Mouse (Mus musculus) neutrophil, adult 83 days (primary cell): ENCODE measurements around the gene Add3. TPM values are rescaled to one million over a fixed set of nuclear protein-coding genes. Genes with fewer than 3 reads are reported as not detected.

Experiments used
- total RNA-seq, 2 experiments: library from RNA; stranded (reverse); gene quantifications; one replicate each; pipeline ENCODE4 v1.2.4; 2023

The Add3 gene
- 100 to 1,000 TPM; 200 to 231 TPM for total RNA-seq

DNA sequence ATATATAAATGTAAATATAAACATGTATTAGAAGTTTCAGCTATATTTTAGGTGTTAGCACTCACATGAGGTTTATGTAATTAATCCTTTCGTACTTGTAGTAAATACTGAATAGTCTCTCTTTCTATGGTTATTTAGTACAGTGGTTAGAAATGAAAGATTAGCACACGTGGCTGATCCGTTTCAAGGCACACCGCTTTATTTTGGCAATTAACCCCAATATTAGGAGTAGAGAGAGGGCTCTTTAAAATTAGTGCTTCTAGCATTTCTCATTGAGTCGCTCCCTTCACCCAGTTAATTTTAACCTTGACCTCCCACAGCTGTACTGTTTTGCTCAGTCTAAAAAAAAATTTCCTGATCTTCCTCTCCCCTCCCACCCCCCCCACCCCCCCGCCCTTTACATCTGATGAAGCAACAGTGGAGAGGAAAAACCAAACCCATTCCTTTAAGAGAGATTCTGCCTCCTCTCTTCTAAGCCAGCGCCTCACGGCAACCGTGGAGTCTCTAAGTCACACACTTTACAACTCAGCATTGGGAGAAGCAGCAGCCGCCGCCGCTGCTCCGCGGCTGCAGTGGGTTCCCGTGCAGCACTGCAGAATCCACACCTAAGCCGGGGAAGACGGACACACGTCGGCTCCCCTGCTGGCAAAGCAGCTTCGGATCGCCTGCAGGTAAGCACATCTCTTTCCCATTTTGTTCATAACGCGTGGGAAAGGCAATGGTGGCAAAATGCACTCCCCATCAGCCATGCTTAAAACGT, at the start of gene Add3:
TSS of gene Add3 (plus strand) at position 400 of the 760 bp plus-strand sequence.

Other genes starting within 250 kb of the Add3 start
- gene Xpnpep1, start 100.2 kb upstream of the Add3 start, total RNA-seq: 10 to 100 TPM; 46.3 to 47.8 TPM
- gene Mxi1, start 170.1 kb downstream of the Add3 start, total RNA-seq: 10 to 100 TPM; 89.6 to 93.8 TPM
- gene Gm10197, start 231.3 kb downstream of the Add3 start, total RNA-seq: not detected